7 mouse cellular contexts compared by ENCODE assay signal in genomic region chr16:32246952-32247370, GRCm38 (mm10). TPM values are rescaled to one million over a fixed set of nuclear protein-coding genes. Genes with fewer than 3 reads are reported as not detected.
DNase-seq lines count a peak whose midpoint lies in the region; ATAC-seq lines count a peak whose summit lies in the region.

TSS of gene Fbxo45 (minus strand) at chr16:32247158.
TSS of gene Wdr53 (plus strand) at chr16:32247227.

- H3K27ac ChIP-seq in embryonic facial prominence, embryonic 11.5 days (replicated peaks; ENCODE audit: low read depth, low read length) = peak within 1 kb of the TSS; percentile 90
- peak within 1 kb of the TSS; percentile 95 for H3K27ac ChIP-seq in limb, embryonic 10.5 days
- H3K27ac ChIP-seq in midbrain, embryonic 13.5 days = peak within 1 kb of the TSS; percentile 94

- H3K9ac ChIP-seq in embryonic facial prominence, embryonic 11.5 days (replicated peaks; ENCODE audit: low read length) = peak within 1 kb of the TSS; percentile 91
- peak within 1 kb of the TSS; percentile 93 for H3K9ac ChIP-seq in midbrain, embryonic 13.5 days (replicated peaks)

- H3K4me2 ChIP-seq in embryonic facial prominence, embryonic 11.5 days (ENCODE audit: low read depth, low read length) = peak within 1 kb of the TSS; percentile 54
- peak within 1 kb of the TSS; percentile 76 for H3K4me2 ChIP-seq in midbrain, embryonic 13.5 days (replicated peaks)

- peak within 1 kb of the TSS; percentile 83 for H3K4me3 ChIP-seq in embryonic facial prominence, embryonic 11.5 days (ENCODE audit: low read depth, low read length)
- peak within 1 kb of the TSS; percentile 93 for H3K4me3 ChIP-seq in limb, embryonic 10.5 days
- H3K4me3 ChIP-seq in midbrain, embryonic 13.5 days (replicated peaks) = peak within 1 kb of the TSS; percentile 94

- peak; percentile 99 for DNase-seq in adrenal gland, postnatal 14 days
- DNase-seq in embryonic facial prominence, embryonic 11.5 days (ENCODE audit: low spot score) = peak; percentile 96
- peak; percentile 98 for DNase-seq in kidney, adult 11 months
- peak; percentile 97 for DNase-seq in limb, embryonic 10.5 days (ENCODE audit: low spot score)
- DNase-seq in spleen, adult 12 weeks (ENCODE audit: low spot score) = peak; percentile 94

- H3K4me1 ChIP-seq in embryonic facial prominence, embryonic 11.5 days (ENCODE audit: control insufficient read depth, insufficient read depth, low read length) = no peaks in the 10 kb centered on the region
- H3K4me1 ChIP-seq in limb, embryonic 10.5 days = peaks cover 20% of the 10 kb centered on the region
- peaks cover 30% of the 10 kb centered on the region for H3K4me1 ChIP-seq in midbrain, embryonic 13.5 days (replicated peaks)

- H3K9me3 ChIP-seq in embryonic facial prominence, embryonic 11.5 days (replicated peaks; ENCODE audit: control insufficient read depth, low read length) = no peaks in the 10 kb centered on the region
- H3K9me3 ChIP-seq in limb, embryonic 10.5 days (replicated peaks) = no peaks in the 10 kb centered on the region
- no peaks in the 10 kb centered on the region for H3K9me3 ChIP-seq in midbrain, embryonic 13.5 days

- peak; percentile 97 for ATAC-seq in embryonic facial prominence, embryonic 11.5 days (replicated peaks; ENCODE audit: insufficient number of reproducible peaks, low FRiP score, low TSS enrichment, low read depth)
- ATAC-seq in granulocyte monocyte progenitor cell, adult 5-6 weeks (replicated peaks; ENCODE audit: poor library complexity, severe bottlenecking) = peak; percentile 97
- ATAC-seq in midbrain, embryonic 13.5 days = peak; percentile 99

- no peaks in the 10 kb centered on the region for H3K36me3 ChIP-seq in embryonic facial prominence, embryonic 11.5 days (replicated peaks; ENCODE audit: control insufficient read depth, insufficient read depth, low read depth, low read length)
- H3K36me3 ChIP-seq in limb, embryonic 10.5 days = peaks cover 10% of the 10 kb centered on the region
- H3K36me3 ChIP-seq in midbrain, embryonic 13.5 days = peaks cover 4% of the 10 kb centered on the region; the same call in 1 of the 2 replicates

- WGBS in embryonic facial prominence, embryonic 11.5 days = under 1% methylated on average over 44 of the region's 48 CpGs
- 1% methylated on average over 48 of the region's 48 CpGs for WGBS in limb, embryonic 10.5 days
- 0% methylated on average over 42 of the region's 48 CpGs for WGBS in midbrain, embryonic 13.5 days

- H3K27me3 ChIP-seq in embryonic facial prominence, embryonic 11.5 days (ENCODE audit: control insufficient read depth, insufficient read depth, low read length) = no peaks in the 10 kb centered on the region
- H3K27me3 ChIP-seq in limb, embryonic 10.5 days (ENCODE audit: low read depth, poor library complexity, severe bottlenecking) = no peaks in the 10 kb centered on the region
- no peaks in the 10 kb centered on the region for H3K27me3 ChIP-seq in midbrain, embryonic 13.5 days

RNA-seq across cellular contexts. Expression of gene Fbxo45, which starts in this region (rescaled TPM):
- 17.6 and 18.4 TPM in 2 replicates for total RNA-seq in adrenal gland, postnatal 14 days (2021)
- 18.8 and 24.2 TPM in 2 replicates for polyA plus RNA-seq in embryonic facial prominence, embryonic 11.5 days (2014; fragmentation: Nextera tagmentation; extraction: Ambion mirVana)
- 10.8 and 17.9 TPM in 2 replicates for total RNA-seq in granulocyte monocyte progenitor cell, adult 5-6 weeks (2014; fragmentation: Nextera tagmentation)
- total RNA-seq in granulocyte monocyte progenitor cell, adult 5-6 weeks (2017) = 21.9 and 22.5 TPM in 2 replicates
- 15.6 and 17.1 TPM in 2 replicates for polyA plus RNA-seq in limb, embryonic 10.5 days (2016; fragmentation: Nextera tagmentation; extraction: Ambion mirVana)
- 8.3 and 8.4 TPM in 2 replicates for polyA plus RNA-seq in midbrain, embryonic 13.5 days (2015; fragmentation: Nextera tagmentation; extraction: Ambion mirVana)

RNA-seq across cellular contexts. Expression of gene Wdr53, which starts in this region (rescaled TPM):
- 13.9 and 16.7 TPM in 2 replicates for total RNA-seq in adrenal gland, postnatal 14 days (2021)
- polyA plus RNA-seq in embryonic facial prominence, embryonic 11.5 days (2014; fragmentation: Nextera tagmentation; extraction: Ambion mirVana) = 21.1 and 21.2 TPM in 2 replicates
- total RNA-seq in granulocyte monocyte progenitor cell, adult 5-6 weeks (2014; fragmentation: Nextera tagmentation) = 13.5 and 22.1 TPM in 2 replicates
- 12.9 and 16.0 TPM in 2 replicates for total RNA-seq in granulocyte monocyte progenitor cell, adult 5-6 weeks (2017)
- polyA plus RNA-seq in limb, embryonic 10.5 days (2016; fragmentation: Nextera tagmentation; extraction: Ambion mirVana) = 19.0 and 20.8 TPM in 2 replicates
- 15.6 and 16.2 TPM in 2 replicates for polyA plus RNA-seq in midbrain, embryonic 13.5 days (2015; fragmentation: Nextera tagmentation; extraction: Ambion mirVana)

Comparison
In these comparisons a context has a peak if more than half of its experiments do, and no peak if none do; other contexts are left out.
1. Peak in every context shown above with its lines: DNase-seq, ATAC-seq, H3K4me3 ChIP-seq and H3K27ac ChIP-seq.